Mouse (Mus musculus): ENCODE data around the gene Gdf11. TPM values are rescaled to one million over a fixed set of nuclear protein-coding genes. Genes with fewer than 3 reads are reported as not detected.

Gene Gdf11
- polyA plus RNA-seq, 1 experiment, result not detected

- Histone ChIP-seq H3K27ac (ENCODE audit: insufficient read depth, low read depth, low read length) (no peak within 1 kb of the TSS), H3K4me1 (ENCODE audit: control insufficient read depth, insufficient read depth, low read length) (peaks cover 12% of the 10 kb centered on the region), H3K4me3 (ENCODE audit: insufficient read depth, low read length) (peak within 1 kb of the TSS; percentile 26)
- TF ChIP-seq POLR2A (IDR thresholded peaks at IDR 0.05; ENCODE audit: borderline replicate concordance, low read depth, low read length), result no peak
- TF ChIP-seq CTCF (IDR thresholded peaks at IDR 0.05; ENCODE audit: low read depth, low read length), result no peak
Observed at GRCm38 (mm10) chr10:128933574-128933973, 42.1 kb upstream of the Gdf11 start, which contains the start of gene Itga7. TSS of gene Itga7 (plus strand) at chr10:128933818.

GRCm38 (mm10) chr10:128931441-128931840 is 39.9 kb upstream of the Gdf11 start:
- H3K4me1 ChIP-seq (ENCODE audit: control insufficient read depth, insufficient read depth, low read length), result peaks cover 12% of the 10 kb centered on the region
- TF ChIP-seq POLR2A (IDR thresholded peaks at IDR 0.05; ENCODE audit: borderline replicate concordance, low read depth, low read length) (no peak), CTCF (IDR thresholded peaks at IDR 0.05; ENCODE audit: low read depth, low read length) (no peak)
- no peak overlapping the region for H3K4me3 ChIP-seq (ENCODE audit: insufficient read depth, low read length)
- no peak overlapping the region for H3K27ac ChIP-seq (ENCODE audit: insufficient read depth, low read depth, low read length)

GRCm38 (mm10) chr10:128929638-128930378 is 38.3 kb upstream of the Gdf11 start:
- Histone ChIP-seq H3K27ac (ENCODE audit: insufficient read depth, low read depth, low read length) (no peak overlapping the region), H3K4me3 (ENCODE audit: insufficient read depth, low read length) (no peak overlapping the region), H3K4me1 (ENCODE audit: control insufficient read depth, insufficient read depth, low read length) (peaks cover 12% of the 10 kb centered on the region)
- TF ChIP-seq POLR2A (IDR thresholded peaks at IDR 0.05; ENCODE audit: borderline replicate concordance, low read depth, low read length) (no peak), CTCF (IDR thresholded peaks at IDR 0.05; ENCODE audit: low read depth, low read length) (no peak)

GRCm38 (mm10) chr10:128928356-128928755 is 36.8 kb upstream of the Gdf11 start:
- Histone ChIP-seq H3K4me3 (ENCODE audit: insufficient read depth, low read length) (no peak overlapping the region), H3K27ac (ENCODE audit: insufficient read depth, low read depth, low read length) (no peak overlapping the region), H3K4me1 (ENCODE audit: control insufficient read depth, insufficient read depth, low read length) (peaks cover 13% of the 10 kb centered on the region)
- TF ChIP-seq POLR2A (IDR thresholded peaks at IDR 0.05; ENCODE audit: borderline replicate concordance, low read depth, low read length), result no peak
- no peak for TF ChIP-seq CTCF (IDR thresholded peaks at IDR 0.05; ENCODE audit: low read depth, low read length)

DNA sequence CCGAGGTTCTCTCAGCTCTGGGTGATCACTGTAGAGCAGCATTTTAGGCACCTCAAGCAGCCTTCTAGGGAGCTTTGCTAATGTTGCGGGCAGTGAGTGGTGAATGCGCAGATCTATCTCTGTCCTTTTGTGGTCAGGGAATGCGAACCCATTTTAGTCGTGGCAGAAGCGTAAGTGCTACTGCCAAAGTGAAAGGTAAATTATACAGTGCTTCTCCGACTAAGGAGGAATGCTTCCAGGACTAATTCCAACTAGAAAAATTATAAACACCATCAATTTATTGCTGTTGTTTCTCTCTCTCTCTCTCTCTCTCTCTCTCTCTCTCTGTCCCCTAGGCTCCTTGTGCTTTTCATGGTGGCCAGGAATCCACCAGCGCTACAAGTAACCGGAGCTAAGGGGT is 32.4 kb upstream of the Gdf11 start, which contains the start of gene Bloc1s1:
Gene Bloc1s1 (minus strand): TSS at position 101 of the 400 bp plus-strand sequence.
- Histone ChIP-seq H3K27ac (ENCODE audit: insufficient read depth, low read depth, low read length) (peak within 1 kb of the TSS; percentile 96), H3K4me1 (ENCODE audit: control insufficient read depth, insufficient read depth, low read length) (peaks cover 16% of the 10 kb centered on the region), H3K4me3 (ENCODE audit: insufficient read depth, low read length) (peak within 1 kb of the TSS; percentile 88)
- no peak for TF ChIP-seq POLR2A (IDR thresholded peaks at IDR 0.05; ENCODE audit: borderline replicate concordance, low read depth, low read length)
- TF ChIP-seq CTCF (IDR thresholded peaks at IDR 0.05; ENCODE audit: low read depth, low read length), result no peak

GRCm38 (mm10) chr10:128923013-128923691 is 31.6 kb upstream of the Gdf11 start:
- Histone ChIP-seq H3K4me3 (ENCODE audit: insufficient read depth, low read length) (peak overlapping the region; percentile 88), H3K4me1 (ENCODE audit: control insufficient read depth, insufficient read depth, low read length) (peaks cover 17% of the 10 kb centered on the region), H3K27ac (ENCODE audit: insufficient read depth, low read depth, low read length) (peak overlapping the region; percentile 96)
- peak; percentile 22; the same call in 1 of the 2 replicates for TF ChIP-seq CTCF (IDR thresholded peaks at IDR 0.05; ENCODE audit: low read depth, low read length)
- TF ChIP-seq POLR2A (IDR thresholded peaks at IDR 0.05; ENCODE audit: borderline replicate concordance, low read depth, low read length), result peak; percentile 3; the same call in 1 of the 2 replicates

DNA sequence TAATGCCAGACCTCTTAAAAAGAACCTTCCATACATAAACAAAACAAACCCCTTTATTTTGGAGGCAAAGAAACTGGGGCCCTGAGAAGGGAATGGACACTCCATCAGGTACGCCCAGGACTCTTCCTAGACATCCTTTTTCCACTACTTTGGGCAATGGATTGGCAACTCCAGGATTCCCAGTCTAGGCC is 31.2 kb upstream of the Gdf11 start, which contains the start of gene Rdh5:
Gene Rdh5 (minus strand): TSS at position 67 of the 191 bp plus-strand sequence.
- TF ChIP-seq POLR2A (IDR thresholded peaks at IDR 0.05; ENCODE audit: borderline replicate concordance, low read depth, low read length), result no peak
- no peak for TF ChIP-seq CTCF (IDR thresholded peaks at IDR 0.05; ENCODE audit: low read depth, low read length)
- peaks cover 17% of the 10 kb centered on the region for H3K4me1 ChIP-seq (ENCODE audit: control insufficient read depth, insufficient read depth, low read length)
- peak within 1 kb of the TSS; percentile 88 for H3K4me3 ChIP-seq (ENCODE audit: insufficient read depth, low read length)
- peak within 1 kb of the TSS; percentile 96 for H3K27ac ChIP-seq (ENCODE audit: insufficient read depth, low read depth, low read length)

- TF ChIP-seq CTCF (IDR thresholded peaks at IDR 0.05; ENCODE audit: low read depth, low read length), result no peak
- TF ChIP-seq POLR2A (IDR thresholded peaks at IDR 0.05; ENCODE audit: borderline replicate concordance, low read depth, low read length), result no peak
- H3K4me1 ChIP-seq (ENCODE audit: control insufficient read depth, insufficient read depth, low read length), result peaks cover 17% of the 10 kb centered on the region
- H3K27ac ChIP-seq (ENCODE audit: insufficient read depth, low read depth, low read length), result peak overlapping the region; percentile 8; the same call in 1 of the 2 replicates
- peak overlapping the region; percentile 51 for H3K4me3 ChIP-seq (ENCODE audit: insufficient read depth, low read length)
Observed at GRCm38 (mm10) chr10:128921883-128922821, 30.6 kb upstream of the Gdf11 start.

- Histone ChIP-seq H3K4me3 (ENCODE audit: insufficient read depth, low read length) (no peak overlapping the region), H3K27ac (ENCODE audit: insufficient read depth, low read depth, low read length) (no peak overlapping the region), H3K4me1 (ENCODE audit: control insufficient read depth, insufficient read depth, low read length) (peaks cover 17% of the 10 kb centered on the region)
- TF ChIP-seq POLR2A (IDR thresholded peaks at IDR 0.05; ENCODE audit: borderline replicate concordance, low read depth, low read length), result no peak
- no peak for TF ChIP-seq CTCF (IDR thresholded peaks at IDR 0.05; ENCODE audit: low read depth, low read length)
Observed at GRCm38 (mm10) chr10:128921251-128921650, 29.7 kb upstream of the Gdf11 start.

All from bone marrow macrophage, adult 2 months (primary cell).